Mouse (Mus musculus): Measurements from ENCODE around the gene Ceacam10. TPM values are rescaled to one million over a fixed set of nuclear protein-coding genes. Genes with fewer than 3 reads are reported as not detected.
"Not testable (repeated sequence)": the region's sequence is repeated elsewhere in the genome, so short reads cannot be mapped to it uniquely, and the experiment has no call there.

Ceacam10 gene
- under 1 TPM in 1 of 4 experiments, not detected in 3; 0.23 TPM for total RNA-seq (2022)

GRCm38 (mm10) chr7:24776918-24777317 is at the start of gene Ceacam10:
Ceacam10 (plus strand) TSS chr7:24777206.
- DNase-seq: not testable (repeated sequence)

DNA sequence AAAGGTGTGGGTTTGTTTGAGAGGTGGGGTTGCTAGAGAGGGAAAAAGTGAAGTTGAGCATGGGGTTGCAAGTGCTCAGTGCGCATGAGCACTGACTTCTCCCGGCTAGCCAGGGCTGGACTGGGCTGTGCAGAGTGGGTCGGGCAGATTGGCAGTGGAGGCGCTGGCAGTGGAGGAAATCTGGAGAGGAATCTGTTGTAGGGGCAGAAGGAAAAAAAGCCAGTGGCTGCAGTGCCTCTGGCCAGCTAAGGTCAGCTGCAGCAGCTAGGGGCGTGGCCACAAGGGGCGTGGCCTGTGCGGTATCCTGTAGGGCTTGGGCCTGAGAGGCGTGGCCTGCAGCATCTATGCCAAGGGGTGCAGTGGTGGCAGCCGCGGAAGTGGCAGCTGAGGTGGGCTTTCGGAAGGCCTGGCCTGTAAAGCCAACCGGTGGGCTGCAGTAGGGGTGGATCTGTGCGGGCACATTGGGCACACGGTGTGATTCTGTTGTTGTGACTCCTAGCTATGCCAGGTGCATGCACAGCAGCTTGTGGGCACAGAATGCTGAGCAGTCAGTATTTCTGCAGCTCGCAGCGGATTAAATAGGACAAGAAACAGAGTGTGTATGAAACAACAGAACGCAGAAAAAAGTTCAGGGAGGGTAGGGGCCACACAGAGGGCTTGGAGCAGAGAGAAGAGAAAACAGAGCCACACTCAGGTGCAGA is 40.9 kb upstream of the Ceacam10 start:
- DNase-seq: peak; percentile 3

DNA sequence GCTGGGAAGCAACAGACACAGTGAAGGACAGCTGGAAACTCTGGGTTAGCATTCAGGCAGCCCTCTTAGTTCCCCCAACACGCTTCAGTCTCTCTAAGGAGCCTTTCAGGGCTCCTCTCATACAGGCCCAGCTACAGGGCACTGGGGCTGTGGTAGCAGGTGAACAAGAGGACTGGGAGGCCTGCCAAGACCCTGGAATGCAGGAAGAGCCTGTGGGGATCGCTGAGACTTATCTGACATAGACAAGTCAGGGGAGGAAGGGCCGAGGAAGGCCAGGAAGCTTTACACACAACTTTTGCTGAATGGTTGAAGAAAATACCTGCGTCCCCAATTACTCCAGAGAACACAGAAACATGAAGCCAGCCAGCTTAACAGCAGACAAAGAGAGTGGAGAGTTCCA is 26.3 kb upstream of the Ceacam10 start:
- DNase-seq: no peak

DNA sequence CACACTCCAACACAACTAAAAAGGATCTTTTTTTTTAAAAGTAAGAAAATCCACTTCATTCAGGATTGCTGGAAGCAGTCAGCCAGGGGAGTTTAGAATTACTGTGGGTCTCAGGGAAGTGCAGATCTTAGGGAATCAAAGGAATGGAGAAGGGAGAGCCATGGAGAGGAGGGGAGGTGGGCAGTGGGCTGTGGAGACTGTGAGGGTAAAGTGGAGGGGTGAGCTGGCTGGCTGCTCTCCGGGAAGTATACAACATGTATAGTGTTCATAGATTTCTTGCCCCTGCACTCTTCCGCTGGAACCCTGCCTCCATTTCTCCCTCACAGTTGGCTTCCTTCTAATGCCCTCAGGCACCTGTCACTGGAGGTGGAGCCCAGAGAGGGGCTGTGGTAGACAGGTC is 25.4 kb upstream of the Ceacam10 start:
- DNase-seq: no peak

GRCm38 (mm10) chr7:24753476-24753875 is 23.5 kb upstream of the Ceacam10 start:
- no peak for DNase-seq

DNA sequence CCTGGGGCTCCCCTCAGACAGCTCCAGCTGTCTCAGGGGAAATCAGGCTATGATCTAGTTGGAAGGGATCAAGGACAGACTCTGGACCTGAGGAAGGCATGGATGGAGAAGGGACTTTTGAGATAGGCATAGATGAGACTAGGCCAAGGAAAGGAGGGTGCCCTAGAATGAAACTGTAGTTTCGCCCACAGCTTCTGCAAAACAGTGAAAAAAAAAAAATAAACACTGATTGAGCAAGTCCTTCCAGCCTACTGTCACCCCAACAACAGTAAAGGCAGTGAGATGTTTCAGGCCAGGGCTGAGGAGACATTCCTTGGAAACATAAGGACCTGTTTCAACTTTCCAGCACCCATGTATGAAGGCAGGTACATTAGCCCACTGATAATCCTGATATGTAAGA is 18.5 kb upstream of the Ceacam10 start:
- DNase-seq: no peak

GRCm38 (mm10) chr7:24760211-24760610 is 16.8 kb upstream of the Ceacam10 start, which contains the start of gene Cd177:
Cd177 (minus strand) TSS chr7:24760311.
- DNase-seq: no peak

DNA sequence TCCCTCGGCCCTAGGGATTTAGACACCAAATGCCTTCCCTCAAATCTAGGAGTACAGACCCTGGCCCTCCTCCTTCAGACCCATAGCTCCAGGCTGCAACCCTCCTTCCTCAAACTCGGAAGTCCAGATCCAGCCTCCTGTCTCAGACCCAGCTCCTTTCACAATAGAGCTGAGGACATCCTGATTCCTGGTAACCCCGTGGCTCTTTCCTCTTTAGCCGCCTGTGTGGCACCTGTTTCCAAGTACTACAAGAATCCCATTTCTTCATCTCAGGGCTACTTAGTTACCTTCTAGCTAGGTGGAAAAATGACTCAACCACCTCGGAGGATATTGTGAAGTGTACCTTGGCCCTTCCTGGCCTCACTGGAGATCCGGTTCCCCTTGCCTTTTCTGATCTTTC is 15.8 kb upstream of the Ceacam10 start:
- DNase-seq: no peak

DNA sequence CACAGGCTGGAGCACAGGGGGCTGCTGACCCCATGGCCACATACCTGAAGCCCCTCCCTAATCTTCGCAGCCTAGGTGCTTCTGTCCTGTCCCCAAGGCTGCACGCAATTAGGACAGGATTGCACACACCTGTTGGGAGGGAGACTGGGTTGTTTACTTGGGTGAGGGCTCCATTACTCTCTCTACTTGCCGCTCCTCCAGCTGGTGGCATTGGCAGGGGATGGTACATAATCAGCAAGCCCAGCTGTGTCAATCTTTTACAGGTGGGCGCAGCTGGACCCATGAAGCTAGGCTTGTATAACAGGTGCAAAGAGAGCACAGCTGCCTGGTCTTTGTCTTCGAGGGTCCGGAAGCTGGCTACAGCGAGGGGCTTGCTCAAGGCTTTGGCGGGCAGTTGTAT is 14.4 kb upstream of the Ceacam10 start:
- DNase-seq: no peak

GRCm38 (mm10) chr7:24771361-24771760 is 5.6 kb upstream of the Ceacam10 start:
- DNase-seq: no peak

DNA sequence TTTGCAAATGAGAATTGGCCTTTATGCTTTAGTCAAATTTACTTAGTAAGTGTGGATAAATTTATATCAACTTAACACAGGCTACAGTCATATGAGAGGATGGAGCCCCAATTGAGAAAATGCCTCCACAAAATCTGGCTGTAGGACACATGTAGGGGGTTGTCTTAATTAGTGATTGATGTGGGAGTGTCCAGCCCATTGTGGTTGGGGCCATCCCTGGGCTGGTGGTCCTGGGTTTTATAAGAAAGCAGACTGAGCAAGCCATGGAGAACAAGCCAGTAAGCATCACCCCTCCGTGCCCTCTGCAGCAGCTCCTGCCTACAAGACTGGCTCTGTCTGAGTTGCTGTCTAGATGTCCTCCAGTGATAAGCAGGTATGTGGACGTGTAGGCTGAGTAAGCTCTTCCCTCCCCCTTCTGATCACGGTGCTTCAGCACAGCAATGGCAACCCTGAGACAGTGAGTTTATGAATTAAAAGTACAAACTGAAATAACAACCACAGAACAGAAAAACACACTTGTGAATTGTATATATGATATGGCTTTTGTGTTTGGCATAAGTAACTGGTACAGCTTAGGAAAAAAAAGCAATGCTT is 3.0 kb upstream of the Ceacam10 start:
- DNase-seq: no peak

DNA sequence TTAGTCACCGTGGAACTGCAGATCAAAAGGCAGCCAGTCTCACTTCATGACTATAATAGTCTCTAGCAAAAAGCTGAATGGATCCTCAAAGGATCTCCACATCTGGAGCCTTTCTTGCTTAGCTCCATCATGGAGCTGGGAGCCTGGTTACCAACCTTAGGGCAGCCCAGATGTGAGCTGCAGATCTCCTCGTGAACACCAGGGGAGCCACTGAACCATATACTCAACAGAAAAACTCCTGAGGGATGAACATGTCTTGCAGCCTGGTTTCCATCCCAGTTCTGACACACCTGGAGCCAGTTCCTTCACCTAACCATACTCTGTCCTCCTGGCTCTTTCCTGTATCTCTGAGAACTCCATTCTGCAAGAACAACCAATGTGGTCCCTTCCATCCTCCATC is 861 bp upstream of the Ceacam10 start:
- no peak for DNase-seq

DNA sequence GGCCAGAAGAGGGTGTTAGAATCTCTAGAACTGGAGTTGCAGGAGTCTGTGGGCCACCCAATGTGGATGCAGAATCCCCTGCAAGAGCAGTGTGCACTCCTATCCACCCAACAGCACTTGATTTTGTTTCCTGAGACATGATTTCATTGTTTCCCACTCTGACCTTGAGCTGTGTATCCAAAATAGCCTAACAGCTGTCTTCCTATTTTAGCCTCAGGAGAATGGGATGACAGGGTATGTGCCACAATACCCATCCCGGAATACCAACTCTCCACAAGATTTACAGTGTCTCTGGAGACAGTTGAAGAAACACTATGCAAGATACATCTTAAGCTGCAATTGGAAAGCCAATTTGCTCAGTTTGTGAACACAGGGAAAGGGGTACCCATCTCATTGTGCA is 20.9 kb downstream of the Ceacam10 start:
- DNase-seq: no peak

GRCm38 (mm10) chr7:24802149-24802767 is 25.3 kb downstream of the Ceacam10 start:
- DNase-seq: no peak

DNA sequence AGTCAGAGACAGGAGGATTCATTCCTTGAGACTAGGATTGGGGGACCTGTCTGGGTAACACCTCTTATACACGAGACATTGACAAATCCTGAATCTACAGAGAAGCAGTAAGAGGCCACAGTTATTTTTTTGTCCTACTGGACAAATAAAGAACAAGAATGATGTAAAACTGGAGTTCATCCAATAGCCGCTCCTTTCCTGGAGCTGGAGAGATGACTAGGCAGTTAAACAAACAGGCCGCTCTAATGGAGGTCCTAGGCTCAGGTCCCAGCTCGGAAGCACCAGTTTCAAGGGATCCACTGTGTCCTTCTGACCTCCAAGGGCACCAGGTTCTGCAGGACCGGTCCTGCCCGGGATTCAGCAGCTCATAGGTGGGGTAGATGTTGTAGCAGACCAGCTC is 27.8 kb downstream of the Ceacam10 start:
- DNase-seq: no peak

GRCm38 (mm10) chr7:24809041-24809440 is 32.0 kb downstream of the Ceacam10 start:
- DNase-seq: no peak

GRCm38 (mm10) chr7:24817502-24817901 is 40.5 kb downstream of the Ceacam10 start:
- peak; percentile 59 for DNase-seq

DNA sequence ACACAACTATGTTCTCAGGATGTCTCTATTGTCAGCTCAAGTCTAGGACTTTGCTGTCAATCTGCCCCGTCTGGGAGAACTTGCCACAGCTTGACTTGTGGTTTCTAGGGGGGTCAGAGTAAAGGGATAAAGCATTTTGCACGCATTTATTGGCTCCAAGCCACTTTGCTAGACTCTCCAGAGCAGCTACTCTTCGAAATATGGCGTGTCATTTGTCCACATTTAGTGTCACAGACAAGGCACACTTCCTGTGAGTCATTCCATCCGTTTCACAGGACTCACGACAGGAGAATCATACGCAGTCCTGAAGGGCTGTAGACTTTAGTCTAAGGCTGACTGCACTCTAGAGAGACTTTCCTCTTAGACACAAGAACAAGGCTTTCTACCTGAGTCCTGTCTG is 47.4 kb downstream of the Ceacam10 start:
- DNase-seq: no peak

- DNase-seq: no peak
Observed at GRCm38 (mm10) chr7:24827181-24827580, 50.2 kb downstream of the Ceacam10 start.

All from adrenal gland, adult 8-10 months (tissue).